Mouse (Mus musculus) hindbrain, embryonic 14.5 days (tissue): ENCODE measurements around the gene Gpc5. TPM values are rescaled to one million over a fixed set of nuclear protein-coding genes. Genes with fewer than 3 reads are reported as not detected.

Experiments
- ATAC-seq: fragments of 200-750 bp; cut with Nextera tagmentation; 2 replicates; pipeline ENCODE4 v1.8.0; 2017; ENCODE audit warnings: moderate number of reproducible peaks, mild to moderate bottlenecking, moderate TSS enrichment, moderate library complexity; ENCODE audit not compliant: low FRiP score
- DNase-seq: peaks from one replicate; pipeline ENCODE4 v3.0.0-alpha.2; 2015; ENCODE audit warnings: low spot score
- H3K27ac ChIP-seq: fragments of 300-500 bp; sonication (generic); 2 replicates; pipeline ENCODE4 v1.5.1; 2014; ENCODE audit warnings: mild to moderate bottlenecking, moderate library complexity
- H3K27me3 ChIP-seq: fragments of 300-500 bp; sonication (generic); 2 replicates; pipeline ENCODE4 v1.6.1; 2014; ENCODE audit warnings: mild to moderate bottlenecking, low read length, mixed read lengths; ENCODE audit not compliant: control insufficient read depth, insufficient read depth
- H3K36me3 ChIP-seq: fragments of 300-500 bp; sonication (generic); replicated peaks from 2 replicates; pipeline ENCODE4 v1.6.1; 2014; ENCODE audit not compliant: control insufficient read depth, insufficient read depth
- H3K4me1 ChIP-seq: fragments of 300-500 bp; sonication (generic); replicated peaks from 2 replicates; pipeline ENCODE4 v1.6.1; 2014; ENCODE audit warnings: antibody characterized with exemption, low read length, mixed read lengths; ENCODE audit not compliant: control insufficient read depth, insufficient read depth
- H3K4me2 ChIP-seq: fragments of 300-500 bp; sonication (generic); replicated peaks from 2 replicates; pipeline ENCODE4 v1.6.1; 2014; ENCODE audit warnings: mild to moderate bottlenecking, moderate library complexity
- H3K4me3 ChIP-seq: fragments of 300-500 bp; sonication (generic); replicated peaks from 2 replicates; pipeline ENCODE4 v1.5.1; 2014; ENCODE audit warnings: mild to moderate bottlenecking, low read length
- H3K9ac ChIP-seq: fragments of 300-500 bp; sonication (generic); 2 replicates; pipeline ENCODE4 v1.6.1; 2014
- H3K9me3 ChIP-seq: fragments of 300-500 bp; sonication (generic); 2 replicates; pipeline ENCODE4 v1.6.1; 2016; ENCODE audit warnings: low read length; ENCODE audit not compliant: control insufficient read depth
- WGBS: fragments of 180-500 bp; shearing (Covaris S2); extraction: QIAGEN DNeasy Blood & Tissue Kit; methylation state at CpG from one replicate; pipeline ENCODE4 v1.1.7; 2014; 5-methylcytosine and 5-hydroxymethylcytosine counted together
- polyA plus RNA-seq: library from polyadenylated mRNA; unstranded; fragments of >200 nt; fragmentation: Nextera tagmentation; extraction: Ambion mirVana; gene quantifications from 2 replicates; pipeline ENCODE4 v1.2.1, GENCODE M21; 2014

Gpc5 gene
- polyA plus RNA-seq, 1 experiment from 2014 or later = 11.9 TPM

DNA sequence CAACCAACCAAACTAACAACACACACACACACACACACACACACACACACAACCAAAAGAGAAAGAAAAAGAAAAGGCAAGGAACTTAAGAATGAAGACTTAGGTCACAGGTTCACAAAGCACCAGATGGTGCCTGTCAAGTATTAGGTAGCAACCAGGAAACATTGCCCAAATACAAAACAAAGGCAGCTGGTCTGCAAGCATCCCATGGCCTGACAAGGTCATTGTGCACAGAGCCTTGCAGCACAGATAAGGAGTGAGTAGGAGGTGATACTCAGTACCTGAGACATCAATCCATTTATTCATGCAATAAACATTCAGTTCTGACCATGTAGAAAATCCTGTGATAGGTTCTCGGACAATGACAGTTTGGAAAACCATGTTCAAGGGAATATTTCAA, 884.0 kb downstream of the Gpc5 start:
- Histone ChIP-seq H3K27ac (no peak overlapping the region), H3K4me1 (no peaks in the 10 kb centered on the region), H3K36me3 (no peaks in the 10 kb centered on the region), H3K4me3 (no peak overlapping the region), H3K27me3 (no peaks in the 10 kb centered on the region), H3K9ac (no peak overlapping the region), H3K9me3 (no peaks in the 10 kb centered on the region), H3K4me2 (no peak overlapping the region)
- no peak for DNase-seq
- ATAC-seq = no peak
- WGBS = 86% methylated on average over 1 of the region's 1 CpGs

DNA sequence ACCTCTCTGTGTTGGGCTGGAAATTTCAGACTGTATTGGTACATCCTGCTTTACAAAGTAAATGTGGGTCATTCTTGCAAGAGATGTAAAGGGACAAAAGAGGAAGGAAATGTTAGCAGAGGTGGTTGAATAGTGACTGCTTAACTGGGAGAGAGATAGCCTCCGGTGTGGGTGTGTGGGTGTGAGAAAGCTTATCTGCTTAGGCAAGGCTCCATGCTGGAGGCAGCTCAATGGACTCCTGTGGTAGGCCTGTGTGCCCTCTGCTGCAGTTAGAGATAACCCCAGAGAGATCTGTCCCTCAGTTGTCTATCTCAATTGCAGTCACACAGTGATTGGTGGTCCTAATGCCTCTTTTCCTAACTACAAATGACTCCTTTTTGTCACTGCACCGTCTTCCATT, 887.2 kb downstream of the Gpc5 start:
- DNase-seq (no peak), ATAC-seq (no peak)
- Histone ChIP-seq H3K4me2 (no peak overlapping the region), H3K4me3 (no peak overlapping the region), H3K9me3 (no peaks in the 10 kb centered on the region), H3K36me3 (no peaks in the 10 kb centered on the region), H3K27me3 (no peaks in the 10 kb centered on the region), H3K4me1 (no peaks in the 10 kb centered on the region), H3K9ac (no peak overlapping the region), H3K27ac (no peak overlapping the region)
- 72% methylated on average over 2 of the region's 2 CpGs for WGBS

DNA sequence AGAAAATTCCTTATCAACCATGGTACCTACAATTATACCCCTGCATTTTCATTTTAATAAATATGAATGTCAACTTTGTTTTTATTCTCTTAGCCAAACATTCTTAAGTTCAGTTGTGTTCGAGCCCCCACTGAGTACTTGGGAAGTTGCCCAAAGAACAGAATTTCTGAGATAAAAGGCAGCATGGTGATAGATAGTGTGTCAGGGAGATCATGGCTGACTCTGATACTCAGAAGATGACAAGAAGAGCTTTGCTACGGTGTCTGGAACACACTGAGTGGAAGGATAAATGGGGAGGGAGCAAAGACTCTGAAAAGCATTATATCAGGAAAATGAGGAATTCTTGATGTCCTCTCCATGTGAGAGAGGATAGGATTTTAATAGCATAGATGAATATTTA, 898.7 kb downstream of the Gpc5 start:
- H3K27ac ChIP-seq = no peak overlapping the region
- H3K9me3 ChIP-seq = no peaks in the 10 kb centered on the region
- H3K36me3 ChIP-seq = no peaks in the 10 kb centered on the region
- DNase-seq = no peak
- no peaks in the 10 kb centered on the region for H3K27me3 ChIP-seq
- no peak overlapping the region for H3K4me3 ChIP-seq
- no peak for ATAC-seq
- no peak overlapping the region for H3K9ac ChIP-seq
- no peak overlapping the region for H3K4me2 ChIP-seq
- 69% methylated on average over 2 of the region's 2 CpGs for WGBS
- no peaks in the 10 kb centered on the region for H3K4me1 ChIP-seq

DNA sequence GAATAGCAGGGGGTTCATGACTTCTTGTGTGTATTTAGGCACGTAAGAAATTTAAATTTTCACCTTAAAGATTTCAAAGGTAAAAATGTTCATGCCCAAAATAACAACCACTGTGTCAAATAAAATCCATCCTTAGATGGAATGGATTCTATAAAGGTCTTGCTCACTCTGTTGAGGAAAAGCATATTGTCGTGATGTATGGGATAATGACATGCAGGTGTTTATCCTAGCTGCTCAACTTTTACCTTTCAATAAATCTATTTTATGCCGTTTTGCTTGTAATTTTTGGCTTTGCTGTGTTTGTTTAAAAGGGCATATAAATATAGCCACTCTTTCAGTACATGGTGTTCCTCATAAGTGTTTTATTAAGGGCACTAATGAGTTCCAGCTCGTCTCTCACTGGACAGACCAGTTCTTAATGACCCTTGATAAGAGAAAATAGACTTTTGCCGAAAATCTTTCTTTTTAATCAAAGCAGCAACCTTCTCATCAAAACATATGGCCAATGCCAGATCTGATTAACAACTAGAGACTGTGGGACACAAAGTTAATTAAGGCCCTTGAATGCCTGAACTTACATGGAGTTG, 901.6 kb downstream of the Gpc5 start:
- Histone ChIP-seq H3K27ac (no peak overlapping the region), H3K9ac (no peak overlapping the region), H3K4me1 (no peaks in the 10 kb centered on the region), H3K9me3 (no peaks in the 10 kb centered on the region), H3K4me3 (no peak overlapping the region), H3K36me3 (no peaks in the 10 kb centered on the region), H3K4me2 (no peak overlapping the region), H3K27me3 (no peaks in the 10 kb centered on the region)
- DNase-seq (no peak), ATAC-seq (no peak)
- WGBS = 82% methylated on average over 5 of the region's 5 CpGs

DNA sequence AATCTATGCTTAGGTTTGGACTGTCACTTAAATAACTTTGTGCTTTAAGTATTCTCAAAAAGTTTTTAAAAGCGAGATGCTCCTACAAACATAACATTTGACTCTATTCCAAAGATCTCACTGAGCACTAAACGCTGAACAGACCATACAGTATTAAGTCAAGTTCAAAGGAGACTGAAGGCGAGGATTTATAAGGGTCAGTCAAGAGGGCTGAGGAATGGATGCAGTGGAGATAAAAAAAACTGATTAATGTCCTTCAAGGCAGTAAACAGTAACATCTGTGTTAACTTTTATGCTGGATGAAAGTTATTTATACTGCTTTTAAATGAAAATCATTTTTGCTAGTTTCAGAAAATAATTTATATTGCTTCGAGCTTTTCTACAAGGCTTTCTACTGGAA, 906.9 kb downstream of the Gpc5 start:
- Histone ChIP-seq H3K4me3 (no peak overlapping the region), H3K4me1 (no peaks in the 10 kb centered on the region), H3K36me3 (no peaks in the 10 kb centered on the region), H3K4me2 (no peak overlapping the region), H3K9me3 (no peaks in the 10 kb centered on the region), H3K27ac (no peak overlapping the region), H3K27me3 (no peaks in the 10 kb centered on the region), H3K9ac (no peak overlapping the region)
- ATAC-seq (no peak), DNase-seq (no peak)
- 82% methylated on average over 4 of the region's 4 CpGs for WGBS

DNA sequence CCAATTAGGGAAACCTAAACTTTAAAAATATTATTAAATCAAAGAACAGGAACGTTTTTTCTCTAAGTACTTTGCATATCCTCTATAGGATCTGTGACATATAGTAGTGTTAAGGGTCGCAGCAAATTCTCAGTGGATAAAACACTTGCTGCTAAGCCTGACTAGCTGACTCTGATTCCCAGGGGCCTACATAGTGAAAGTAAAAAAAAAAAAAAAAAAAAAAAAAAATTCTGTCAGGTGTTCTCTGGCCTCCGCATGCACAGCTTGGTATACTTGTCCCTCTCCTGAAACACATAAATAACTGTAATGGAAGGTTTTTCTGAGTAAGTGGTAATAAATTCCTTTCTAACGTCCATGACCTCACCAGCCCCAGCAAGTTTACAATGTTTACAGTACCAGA, 995.0 kb downstream of the Gpc5 start:
- no peak overlapping the region for H3K4me3 ChIP-seq
- ATAC-seq (no peak), DNase-seq (no peak)
- H3K27ac ChIP-seq = no peak overlapping the region
- no peak overlapping the region for H3K4me2 ChIP-seq
- WGBS = 88% methylated on average over 4 of the region's 4 CpGs
- no peaks in the 10 kb centered on the region for H3K4me1 ChIP-seq
- H3K36me3 ChIP-seq = no peaks in the 10 kb centered on the region
- H3K9me3 ChIP-seq = no peaks in the 10 kb centered on the region
- no peaks in the 10 kb centered on the region for H3K27me3 ChIP-seq
- H3K9ac ChIP-seq = no peak overlapping the region

DNA sequence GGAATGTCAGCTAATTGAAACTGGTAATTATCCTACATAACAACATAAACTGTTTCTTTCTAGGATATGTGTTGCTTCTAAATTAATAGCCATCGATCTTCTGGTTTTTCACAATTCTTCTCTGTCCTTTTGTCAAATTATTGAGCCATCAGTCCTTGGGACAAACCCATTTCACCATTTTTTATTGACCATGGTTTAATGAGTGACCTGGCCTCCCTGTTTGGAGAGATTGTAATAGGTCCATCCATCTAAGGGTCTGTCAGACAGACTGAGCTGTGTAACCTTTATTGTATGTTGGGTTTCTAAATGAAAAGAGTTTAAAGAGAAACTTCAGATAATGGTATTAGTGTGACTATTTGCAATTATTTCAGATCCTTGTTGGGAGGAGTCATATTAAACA, 1035.9 kb downstream of the Gpc5 start:
- ATAC-seq = no peak
- no peaks in the 10 kb centered on the region for H3K27me3 ChIP-seq
- no peaks in the 10 kb centered on the region for H3K4me1 ChIP-seq
- DNase-seq = no peak
- no peak overlapping the region for H3K4me2 ChIP-seq
- no peak overlapping the region for H3K27ac ChIP-seq
- WGBS = 64% methylated on average over 1 of the region's 1 CpGs
- no peaks in the 10 kb centered on the region for H3K36me3 ChIP-seq
- H3K4me3 ChIP-seq = no peak overlapping the region
- no peaks in the 10 kb centered on the region for H3K9me3 ChIP-seq
- H3K9ac ChIP-seq = no peak overlapping the region

DNA sequence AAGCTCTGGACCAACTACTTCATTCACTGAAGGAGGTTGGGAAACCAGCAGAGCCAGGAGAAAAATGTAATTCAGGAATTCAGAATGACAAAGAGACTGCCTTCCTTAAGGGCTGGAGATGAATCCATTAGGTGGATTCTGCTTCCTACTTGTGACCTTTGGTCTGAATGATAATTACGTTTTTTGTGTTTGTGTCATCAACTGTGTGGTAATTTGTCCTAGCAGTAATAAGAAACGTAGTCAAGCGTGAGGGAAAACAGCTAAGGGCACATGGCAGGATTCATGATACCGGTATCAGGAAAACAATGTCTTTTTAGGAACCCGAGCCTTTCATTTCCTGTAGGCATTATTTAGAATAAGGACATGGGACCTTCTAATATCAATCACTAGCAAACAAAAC, 1045.3 kb downstream of the Gpc5 start:
- Histone ChIP-seq H3K4me3 (no peak overlapping the region), H3K27ac (no peak overlapping the region), H3K4me1 (no peaks in the 10 kb centered on the region), H3K9me3 (no peaks in the 10 kb centered on the region), H3K36me3 (no peaks in the 10 kb centered on the region), H3K27me3 (no peaks in the 10 kb centered on the region), H3K9ac (no peak overlapping the region), H3K4me2 (no peak overlapping the region)
- ATAC-seq (no peak), DNase-seq (no peak)
- 24% methylated on average over 5 of the region's 5 CpGs for WGBS

DNA sequence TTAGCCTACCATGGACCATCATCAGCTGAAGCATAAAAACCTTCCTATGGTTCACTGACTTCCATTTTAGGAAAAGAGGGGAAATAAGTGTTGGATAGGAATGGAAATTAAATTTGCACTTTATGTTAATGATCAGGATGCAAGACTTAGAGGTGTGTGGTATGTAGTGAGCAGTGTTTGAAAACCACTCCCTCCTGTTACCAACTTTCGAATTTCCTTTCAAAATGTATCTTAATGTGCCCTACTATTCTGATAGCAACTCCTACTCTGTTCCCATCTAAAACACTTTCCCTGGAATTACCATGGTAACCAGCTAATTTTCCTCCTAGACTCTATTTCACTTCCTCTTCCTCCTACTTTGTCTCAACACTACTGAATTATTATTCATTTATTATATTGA, 1045.8 kb downstream of the Gpc5 start:
- H3K27ac ChIP-seq = no peak overlapping the region
- no peak for DNase-seq
- H3K9me3 ChIP-seq = no peaks in the 10 kb centered on the region
- WGBS = 74% methylated on average over 1 of the region's 1 CpGs
- no peak overlapping the region for H3K4me2 ChIP-seq
- no peak for ATAC-seq
- no peaks in the 10 kb centered on the region for H3K36me3 ChIP-seq
- H3K9ac ChIP-seq = no peak overlapping the region
- no peaks in the 10 kb centered on the region for H3K4me1 ChIP-seq
- no peak overlapping the region for H3K4me3 ChIP-seq
- no peaks in the 10 kb centered on the region for H3K27me3 ChIP-seq

DNA sequence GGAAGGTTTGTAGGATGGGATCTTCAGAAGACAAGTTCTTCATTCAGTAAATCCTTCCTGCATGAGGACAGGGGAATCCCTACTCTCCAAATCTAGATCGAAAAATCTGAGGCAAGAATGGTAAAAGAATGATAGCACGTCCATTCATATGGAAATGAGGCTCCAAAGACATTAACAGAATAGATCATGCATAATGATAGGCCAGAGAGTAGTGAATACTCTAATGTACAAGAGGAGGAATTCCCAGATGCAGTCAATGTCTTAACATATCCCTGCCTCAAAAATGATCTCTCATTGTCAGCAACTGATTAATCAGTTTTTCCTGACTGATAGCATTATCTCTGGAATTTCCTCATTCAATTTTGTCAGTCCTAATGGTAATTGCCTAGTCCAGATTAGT, 1070.6 kb downstream of the Gpc5 start:
- no peak for DNase-seq
- H3K4me2 ChIP-seq = no peak overlapping the region
- no peaks in the 10 kb centered on the region for H3K9me3 ChIP-seq
- no peak overlapping the region for H3K4me3 ChIP-seq
- H3K9ac ChIP-seq = no peak overlapping the region
- WGBS = 20% methylated on average over 2 of the region's 2 CpGs
- no peaks in the 10 kb centered on the region for H3K36me3 ChIP-seq
- H3K4me1 ChIP-seq = no peaks in the 10 kb centered on the region
- ATAC-seq = no peak
- no peaks in the 10 kb centered on the region for H3K27me3 ChIP-seq
- no peak overlapping the region for H3K27ac ChIP-seq
